Mouse (Mus musculus): Measurements from ENCODE around the gene Ehmt2. TPM values are rescaled to one million over a fixed set of nuclear protein-coding genes. Genes with fewer than 3 reads are reported as not detected.
A peak's percentile ranks its signal among the peaks of the same experiment; 100 is the strongest.

Gene Ehmt2
- polyA plus RNA-seq (2015; fragmentation: Nextera tagmentation; extraction: Ambion mirVana), result 98.5 and 100 TPM in 2 replicates

GRCm38 (mm10) chr17:34898160-34898586 lies at the start of gene Ehmt2, which contains the start of gene C2:
Ehmt2 (plus strand) TSS chr17:34898469.
C2 (minus strand) TSS chr17:34898265.
- peaks cover 46% of the 10 kb centered on the region for H3K4me1 ChIP-seq
- ATAC-seq (ENCODE audit: insufficient number of reproducible peaks, insufficient read depth, low FRiP score, low TSS enrichment, low read depth), result peak; percentile 4; the same call in 1 of the 2 replicates
- WGBS, result under 1% methylated on average over 35 of the region's 44 CpGs

GRCm38 (mm10) chr17:34849722-34850516 lies 48.4 kb upstream of the Ehmt2 start, which contains the start of the genes Skiv2l and Nelfe:
Skiv2l (minus strand) TSS chr17:34850210.
Nelfe (plus strand) TSS chr17:34850391.
- WGBS, result under 1% methylated on average over 63 of the region's 65 CpGs
- H3K36me3 ChIP-seq, result peaks cover 62% of the 10 kb centered on the region

More at GRCm38 (mm10) chr17:34898160-34898586, at the start of gene Ehmt2, which contains the start of gene C2:
- Histone ChIP-seq H3K9ac (peak within 1 kb of the TSS; percentile 96), H3K4me3 (peak within 1 kb of the TSS; percentile 90), H3K27me3 (no peaks in the 10 kb centered on the region), H3K9me3 (peaks cover 3% of the 10 kb centered on the region; the same call in 1 of the 2 replicates), H3K4me2 (peak within 1 kb of the TSS; percentile 88), H3K27ac (peak within 1 kb of the TSS; percentile 96), H3K36me3 (peaks cover 28% of the 10 kb centered on the region)

GRCm38 (mm10) chr17:34850517-34851125 lies 47.6 kb upstream of the Ehmt2 start:
- Histone ChIP-seq H3K36me3 (peaks cover 62% of the 10 kb centered on the region), H3K4me1 (peaks cover 25% of the 10 kb centered on the region), H3K27me3 (no peaks in the 10 kb centered on the region), H3K4me2 (peak overlapping the region; percentile 72), H3K4me3 (peak overlapping the region; percentile 98), H3K27ac (peak overlapping the region; percentile 57; the same call in 1 of the 2 replicates), H3K9ac (peak overlapping the region; percentile 94), H3K9me3 (no peaks in the 10 kb centered on the region)
- no peak for ATAC-seq (ENCODE audit: insufficient number of reproducible peaks, insufficient read depth, low FRiP score, low TSS enrichment, low read depth)
- WGBS, result 2% methylated on average over 25 of the region's 25 CpGs

More at GRCm38 (mm10) chr17:34849722-34850516, 48.4 kb upstream of the Ehmt2 start, which contains the start of the genes Skiv2l and Nelfe:
- peak; percentile 95 for ATAC-seq (ENCODE audit: insufficient number of reproducible peaks, insufficient read depth, low FRiP score, low TSS enrichment, low read depth)
- Histone ChIP-seq H3K27ac (peak within 1 kb of the TSS; percentile 57; the same call in 1 of the 2 replicates), H3K27me3 (no peaks in the 10 kb centered on the region), H3K4me1 (peaks cover 25% of the 10 kb centered on the region), H3K9me3 (no peaks in the 10 kb centered on the region), H3K4me2 (peak within 1 kb of the TSS; percentile 72), H3K9ac (peak within 1 kb of the TSS; percentile 94), H3K4me3 (peak within 1 kb of the TSS; percentile 98)

GRCm38 (mm10) chr17:34853511-34853910 lies 44.8 kb upstream of the Ehmt2 start:
- H3K4me1 ChIP-seq, result peaks cover 25% of the 10 kb centered on the region
- no peak for ATAC-seq (ENCODE audit: insufficient number of reproducible peaks, insufficient read depth, low FRiP score, low TSS enrichment, low read depth)
- H3K9me3 ChIP-seq, result no peaks in the 10 kb centered on the region
- no peak overlapping the region for H3K4me3 ChIP-seq
- H3K9ac ChIP-seq, result peak overlapping the region; percentile 49
- H3K27me3 ChIP-seq, result no peaks in the 10 kb centered on the region
- 51% methylated on average over 8 of the region's 8 CpGs for WGBS
- H3K36me3 ChIP-seq, result peaks cover 58% of the 10 kb centered on the region
- no peak overlapping the region for H3K4me2 ChIP-seq
- H3K27ac ChIP-seq, result no peak overlapping the region

GRCm38 (mm10) chr17:34854761-34855160 lies 43.5 kb upstream of the Ehmt2 start:
- Histone ChIP-seq H3K27ac (no peak overlapping the region), H3K4me3 (no peak overlapping the region), H3K4me1 (peaks cover 18% of the 10 kb centered on the region), H3K4me2 (no peak overlapping the region), H3K9me3 (no peaks in the 10 kb centered on the region), H3K9ac (0 out of 2 replicates have a peak overlapping the region, but pooled peaks have one; percentile 0), H3K36me3 (peaks cover 58% of the 10 kb centered on the region), H3K27me3 (no peaks in the 10 kb centered on the region)
- ATAC-seq (ENCODE audit: insufficient number of reproducible peaks, insufficient read depth, low FRiP score, low TSS enrichment, low read depth), result no peak
- WGBS, result 83% methylated on average over 3 of the region's 3 CpGs

- Histone ChIP-seq H3K27me3 (no peaks in the 10 kb centered on the region), H3K4me1 (peaks cover 15% of the 10 kb centered on the region), H3K27ac (no peak overlapping the region), H3K36me3 (peaks cover 58% of the 10 kb centered on the region), H3K9ac (no peak overlapping the region), H3K9me3 (no peaks in the 10 kb centered on the region), H3K4me3 (no peak overlapping the region), H3K4me2 (no peak overlapping the region)
- ATAC-seq (ENCODE audit: insufficient number of reproducible peaks, insufficient read depth, low FRiP score, low TSS enrichment, low read depth), result no peak
- WGBS, result 32% methylated on average over 3 of the region's 3 CpGs
These were observed 42.4 kb upstream of the Ehmt2 start for GRCm38 (mm10) chr17:34855825-34856224.

- ATAC-seq (ENCODE audit: insufficient number of reproducible peaks, insufficient read depth, low FRiP score, low TSS enrichment, low read depth), result no peak
- Histone ChIP-seq H3K4me3 (no peak overlapping the region), H3K36me3 (peaks cover 42% of the 10 kb centered on the region), H3K9me3 (no peaks in the 10 kb centered on the region), H3K4me2 (no peak overlapping the region), H3K9ac (no peak overlapping the region), H3K27ac (no peak overlapping the region), H3K4me1 (no peaks in the 10 kb centered on the region), H3K27me3 (0 out of 2 replicates have a peak, but pooled peaks cover 5% of the 10 kb centered on the region)
- WGBS, result 86% methylated on average over 4 of the region's 4 CpGs
These were observed 39.6 kb upstream of the Ehmt2 start for GRCm38 (mm10) chr17:34858670-34859069.

GRCm38 (mm10) chr17:34860514-34860913 lies 37.8 kb upstream of the Ehmt2 start:
- no peak overlapping the region for H3K4me3 ChIP-seq
- peaks cover 23% of the 10 kb centered on the region for H3K36me3 ChIP-seq
- no peaks in the 10 kb centered on the region for H3K9me3 ChIP-seq
- H3K4me2 ChIP-seq, result no peak overlapping the region
- no peak overlapping the region for H3K9ac ChIP-seq
- WGBS, result 86% methylated on average over 9 of the region's 9 CpGs
- no peak for ATAC-seq (ENCODE audit: insufficient number of reproducible peaks, insufficient read depth, low FRiP score, low TSS enrichment, low read depth)
- no peaks in the 10 kb centered on the region for H3K4me1 ChIP-seq
- H3K27ac ChIP-seq, result no peak overlapping the region
- 0 out of 2 replicates have a peak, but pooled peaks cover 5% of the 10 kb centered on the region for H3K27me3 ChIP-seq

- H3K27me3 ChIP-seq, result 0 out of 2 replicates have a peak, but pooled peaks cover 5% of the 10 kb centered on the region
- no peak overlapping the region for H3K27ac ChIP-seq
- peaks cover 12% of the 10 kb centered on the region for H3K36me3 ChIP-seq
- peak overlapping the region; percentile 21; the same call in 1 of the 2 replicates for H3K9ac ChIP-seq
- WGBS, result 72% methylated on average over 13 of the region's 13 CpGs
- H3K4me3 ChIP-seq, result no peak overlapping the region
- no peaks in the 10 kb centered on the region for H3K4me1 ChIP-seq
- ATAC-seq (ENCODE audit: insufficient number of reproducible peaks, insufficient read depth, low FRiP score, low TSS enrichment, low read depth), result no peak
- no peak overlapping the region for H3K4me2 ChIP-seq
- H3K9me3 ChIP-seq, result no peaks in the 10 kb centered on the region
These were observed 36.4 kb upstream of the Ehmt2 start for GRCm38 (mm10) chr17:34861704-34862415.

GRCm38 (mm10) chr17:34862416-34863081 lies 35.7 kb upstream of the Ehmt2 start, which contains the start of gene Cfb:
Cfb (minus strand) TSS chr17:34862518.
- no peak for ATAC-seq (ENCODE audit: insufficient number of reproducible peaks, insufficient read depth, low FRiP score, low TSS enrichment, low read depth)

More at GRCm38 (mm10) chr17:34862416-34863081, 35.7 kb upstream of the Ehmt2 start, which contains the start of gene Cfb:
- 0 out of 2 replicates have a peak, but pooled peaks cover 5% of the 10 kb centered on the region for H3K27me3 ChIP-seq
- peak within 1 kb of the TSS; percentile 21; the same call in 1 of the 2 replicates for H3K9ac ChIP-seq
- no peaks in the 10 kb centered on the region for H3K9me3 ChIP-seq
- 58% methylated on average over 8 of the region's 8 CpGs for WGBS
- no peak within 1 kb of the TSS for H3K4me3 ChIP-seq
- H3K36me3 ChIP-seq, result peaks cover 5% of the 10 kb centered on the region
- H3K4me2 ChIP-seq, result no peak within 1 kb of the TSS
- no peak within 1 kb of the TSS for H3K27ac ChIP-seq
- H3K4me1 ChIP-seq, result no peaks in the 10 kb centered on the region

Data from embryonic facial prominence, embryonic 13.5 days (tissue).